Mouse (Mus musculus) brain, embryonic 14.5 days (tissue): ENCODE results near the gene Vstm4.

Source experiments
- CTCF ChIP-seq: fragments of 200-500 bp; IDR thresholded peaks from 2 replicates; pipeline ENCODE4 v1.5.1; 2012; ENCODE audit warnings: inconsistent platforms, mild to moderate bottlenecking, moderate library complexity, borderline replicate concordance; ENCODE audit not compliant: insufficient read depth, insufficient read length; ENCODE audit errors: extremely low read depth
- POLR2A ChIP-seq: fragments of 200-500 bp; IDR thresholded peaks from 2 replicates; pipeline ENCODE4 v1.6.1; 2012; ENCODE audit warnings: mild to moderate bottlenecking, inconsistent platforms, borderline replicate concordance; ENCODE audit not compliant: poor library complexity, insufficient read depth, insufficient read length, severe bottlenecking; ENCODE audit errors: extremely low read depth

GRCm38 (mm10) chr14:32894341-32894853 is 37.8 kb downstream of the Vstm4 start:
- TF ChIP-seq CTCF (no peak), POLR2A (no peak)
